Mouse (Mus musculus) hindbrain, postnatal 0 days (tissue): Measurements from ENCODE around the gene Tmem268. TPM values are rescaled to one million over a fixed set of nuclear protein-coding genes. Genes with fewer than 3 reads are reported as not detected.

Source experiments
- ATAC-seq: fragments of 200-750 bp; cut with Nextera tagmentation; 2 replicates; pipeline ENCODE4 v1.8.0; 2017; ENCODE audit warnings: mild to moderate bottlenecking, moderate TSS enrichment, moderate library complexity
- DNase-seq: peaks from one replicate; pipeline ENCODE4 v3.0.0-alpha.2; 2015; ENCODE audit warnings: low spot score
- H3K27ac ChIP-seq: fragments of 300-500 bp; sonication (generic); 2 replicates; pipeline ENCODE4 v1.5.1; 2014; ENCODE audit warnings: mild to moderate bottlenecking
- H3K27me3 ChIP-seq: fragments of 300-500 bp; sonication (generic); 2 replicates; pipeline ENCODE4 v1.6.1; 2014; ENCODE audit warnings: low read length, mixed read lengths; ENCODE audit not compliant: insufficient read depth
- H3K36me3 ChIP-seq: fragments of 300-500 bp; sonication (generic); 2 replicates; pipeline ENCODE4 v1.6.1; 2014; ENCODE audit warnings: low read length, mixed read lengths; ENCODE audit not compliant: insufficient read depth
- H3K4me1 ChIP-seq: fragments of 300-500 bp; sonication (generic); 2 replicates; pipeline ENCODE4 v1.6.1; 2014; ENCODE audit warnings: antibody characterized with exemption, low read length, mixed read lengths; ENCODE audit not compliant: insufficient read depth
- H3K4me2 ChIP-seq: fragments of 300-500 bp; sonication (generic); 2 replicates; pipeline ENCODE4 v1.6.1; 2014; ENCODE audit warnings: low read depth, mild to moderate bottlenecking, low read length, moderate library complexity, mixed read lengths
- H3K4me3 ChIP-seq: fragments of 300-500 bp; sonication (generic); 2 replicates; pipeline ENCODE4 v1.5.1; 2014; ENCODE audit warnings: low read length
- H3K9ac ChIP-seq: fragments of 300-500 bp; sonication (generic); replicated peaks from 2 replicates; pipeline ENCODE4 v1.6.1; 2014; ENCODE audit warnings: mild to moderate bottlenecking, low read length, moderate library complexity, mixed read lengths
- H3K9me3 ChIP-seq: fragments of 300-500 bp; sonication (generic); 2 replicates; pipeline ENCODE4 v1.6.1; 2016; ENCODE audit warnings: low read length, mixed read lengths
- CTCF ChIP-seq: IDR thresholded peaks from 2 replicates; pipeline ENCODE4 v1.5.1; 2016; ENCODE audit warnings: antibody characterized with exemption, control low read depth, low read depth
- WGBS: fragments of 180-500 bp; shearing (Covaris S2); extraction: QIAGEN DNeasy Blood & Tissue Kit; methylation state at CpG from one replicate; pipeline ENCODE4 v1.1.7; 2014; 5-methylcytosine and 5-hydroxymethylcytosine counted together
- polyA plus RNA-seq: library from polyadenylated mRNA; unstranded; fragments of >200 nt; fragmentation: Nextera tagmentation; extraction: Ambion mirVana; gene quantifications from 2 replicates; pipeline ENCODE4 v1.2.1, GENCODE M21; 2015
- total RNA-seq: library from RNA; depleted of rRNA; stranded (reverse); fragments of >200 nt; gene quantifications from 2 replicates; pipeline ENCODE4 v1.2.3, GENCODE M21; 2014

Gene Tmem268
- total and polyA plus RNA-seq, 2 experiments from 2014 or later = 3.9 to 7.9 TPM

GRCm38 (mm10) chr4:63546441-63547055 is 12.0 kb upstream of the Tmem268 start:
- Histone ChIP-seq H3K4me2 (peak overlapping the region; percentile 70), H3K4me1 (peaks cover 7% of the 10 kb centered on the region), H3K9ac (no peak overlapping the region), H3K27me3 (no peaks in the 10 kb centered on the region), H3K4me3 (no peak overlapping the region), H3K36me3 (peaks cover 23% of the 10 kb centered on the region), H3K9me3 (no peaks in the 10 kb centered on the region), H3K27ac (no peak overlapping the region)
- no peak for TF ChIP-seq CTCF
- DNase-seq (no peak), ATAC-seq (no peak)
- 78% methylated on average over 6 of the region's 6 CpGs for WGBS

- WGBS = 50% methylated on average over 1 of the region's 1 CpGs
- H3K9me3 ChIP-seq = no peaks in the 10 kb centered on the region
- H3K27ac ChIP-seq = no peak overlapping the region
- no peaks in the 10 kb centered on the region for H3K27me3 ChIP-seq
- peaks cover 7% of the 10 kb centered on the region for H3K4me1 ChIP-seq
- no peak overlapping the region for H3K9ac ChIP-seq
- peaks cover 36% of the 10 kb centered on the region for H3K36me3 ChIP-seq
- no peak for DNase-seq
- ATAC-seq = no peak
- no peak overlapping the region for H3K4me2 ChIP-seq
- H3K4me3 ChIP-seq = no peak overlapping the region
- no peak for TF ChIP-seq CTCF
Measured at GRCm38 (mm10) chr4:63547799-63548198, 10.8 kb upstream of the Tmem268 start.

- Histone ChIP-seq H3K4me3 (no peak overlapping the region), H3K9me3 (no peaks in the 10 kb centered on the region), H3K4me2 (no peak overlapping the region), H3K36me3 (peaks cover 40% of the 10 kb centered on the region), H3K4me1 (peaks cover 7% of the 10 kb centered on the region), H3K9ac (no peak overlapping the region), H3K27me3 (no peaks in the 10 kb centered on the region), H3K27ac (no peak overlapping the region)
- DNase-seq (no peak), ATAC-seq (no peak)
- 78% methylated on average over 3 of the region's 3 CpGs for WGBS
- TF ChIP-seq CTCF = peak; percentile 46
Measured at GRCm38 (mm10) chr4:63548491-63548890, 10.1 kb upstream of the Tmem268 start.

- no peak overlapping the region for H3K27ac ChIP-seq
- no peak overlapping the region for H3K9ac ChIP-seq
- no peaks in the 10 kb centered on the region for H3K9me3 ChIP-seq
- peaks cover 40% of the 10 kb centered on the region for H3K36me3 ChIP-seq
- no peak overlapping the region for H3K4me3 ChIP-seq
- no peak for ATAC-seq
- H3K4me1 ChIP-seq = peaks cover 3% of the 10 kb centered on the region
- 97% methylated on average over 3 of the region's 3 CpGs for WGBS
- TF ChIP-seq CTCF = no peak
- H3K27me3 ChIP-seq = no peaks in the 10 kb centered on the region
- no peak overlapping the region for H3K4me2 ChIP-seq
- no peak for DNase-seq
Measured at GRCm38 (mm10) chr4:63550908-63551307, 7.7 kb upstream of the Tmem268 start.

GRCm38 (mm10) chr4:63552865-63553264 is 5.7 kb upstream of the Tmem268 start:
- Histone ChIP-seq H3K27ac (no peak overlapping the region), H3K9ac (no peak overlapping the region), H3K4me2 (no peak overlapping the region), H3K9me3 (no peaks in the 10 kb centered on the region), H3K4me3 (no peak overlapping the region), H3K36me3 (peaks cover 40% of the 10 kb centered on the region), H3K27me3 (no peaks in the 10 kb centered on the region), H3K4me1 (no peaks in the 10 kb centered on the region; the same call in 1 of the 2 replicates)
- no peak for TF ChIP-seq CTCF
- DNase-seq (no peak), ATAC-seq (no peak)
- 81% methylated on average over 1 of the region's 1 CpGs for WGBS

GRCm38 (mm10) chr4:63553789-63554576 is 4.6 kb upstream of the Tmem268 start:
- Histone ChIP-seq H3K4me1 (no peaks in the 10 kb centered on the region; the same call in 1 of the 2 replicates), H3K36me3 (peaks cover 35% of the 10 kb centered on the region), H3K4me2 (no peak overlapping the region), H3K27me3 (no peaks in the 10 kb centered on the region), H3K9me3 (no peaks in the 10 kb centered on the region), H3K4me3 (no peak overlapping the region), H3K27ac (no peak overlapping the region), H3K9ac (no peak overlapping the region)
- ATAC-seq (no peak), DNase-seq (no peak)
- no peak for TF ChIP-seq CTCF
- WGBS = 25% methylated on average over 4 of the region's 4 CpGs

- Histone ChIP-seq H3K4me2 (no peak overlapping the region), H3K9ac (no peak overlapping the region), H3K27me3 (no peaks in the 10 kb centered on the region), H3K36me3 (peaks cover 28% of the 10 kb centered on the region), H3K4me1 (no peaks in the 10 kb centered on the region; the same call in 1 of the 2 replicates), H3K27ac (no peak overlapping the region), H3K9me3 (no peaks in the 10 kb centered on the region), H3K4me3 (no peak overlapping the region)
- TF ChIP-seq CTCF = no peak
- DNase-seq = no peak
- WGBS = 31% methylated on average over 3 of the region's 3 CpGs
- ATAC-seq = no peak
Measured at GRCm38 (mm10) chr4:63554616-63555015, 4.0 kb upstream of the Tmem268 start.
